In genomic region chr15:64470743-64471142, GRCm38 (mm10) we compare ENCODE assay signal across 16 mouse cellular contexts.
A peak's percentile ranks its signal among the peaks of the same experiment; 100 is the strongest.
DNase-seq lines count a peak whose midpoint lies in the region; ATAC-seq and TF ChIP-seq lines count a peak whose summit lies in the region.
"Had no signal": no experiment of that assay in that cellular context is flagged by ENCODE, and none has a peak within 500 bp of the region (broad histone marks: within the 10 kb centered on the region; RNA-seq: fewer than 3 reads in every experiment).

No protein-coding gene starts in this region.

- H3K27me3 ChIP-seq in heart, adult 2 months (ENCODE audit: control insufficient read depth, insufficient read depth, low read length), result 0 out of 2 replicates have a peak, but pooled peaks cover 1% of the 10 kb centered on the region
- no peaks in the 10 kb centered on the region for H3K27me3 ChIP-seq in heart, embryonic 10.5 days (ENCODE audit: insufficient read depth, poor library complexity, severe bottlenecking)
- H3K27me3 ChIP-seq: CH12.LX; forebrain, embryonic 13.5 days; intestine, embryonic 15.5 days; liver, embryonic 13.5 days; midbrain, embryonic 15.5 days; neural tube, embryonic 12.5 days had no signal

- 93% methylated on average over 1 of the region's 1 CpGs for WGBS in heart, adult 2 months
- 80% methylated on average over 1 of the region's 1 CpGs for WGBS in heart, embryonic 10.5 days

- no peak for TF ChIP-seq POLR2A in heart, adult 2 months (IDR thresholded peaks at IDR 0.05; ENCODE audit: insufficient read depth, low read depth, low read length)

- no peaks in the 10 kb centered on the region for H3K9me3 ChIP-seq in heart, embryonic 10.5 days
- H3K9me3 ChIP-seq: forebrain, embryonic 13.5 days; intestine, embryonic 15.5 days; liver, embryonic 13.5 days; midbrain, embryonic 15.5 days; neural tube, embryonic 12.5 days had no signal

- H3K36me3 ChIP-seq in heart, adult 2 months (ENCODE audit: control insufficient read depth, insufficient read depth, low read length), result no peaks in the 10 kb centered on the region
- H3K36me3 ChIP-seq in heart, embryonic 10.5 days, result no peaks in the 10 kb centered on the region
- H3K36me3 ChIP-seq: intestine, embryonic 15.5 days; liver, embryonic 13.5 days; midbrain, embryonic 15.5 days; neural tube, embryonic 12.5 days had no signal

- no peak overlapping the region for H3K4me3 ChIP-seq in heart, adult 2 months
- H3K4me3 ChIP-seq in heart, embryonic 10.5 days, result no peak overlapping the region
- H3K4me3 ChIP-seq: forebrain, embryonic 13.5 days; intestine, embryonic 15.5 days; liver, embryonic 13.5 days; midbrain, embryonic 15.5 days; neural tube, embryonic 12.5 days had no signal

- TF ChIP-seq EP300 in heart, adult 2 months (IDR thresholded peaks at IDR 0.05; ENCODE audit: insufficient read depth, low read depth, low read length), result no peak

- H3K79me2 ChIP-seq in heart, adult 2 months (replicated peaks; ENCODE audit: control insufficient read depth, insufficient read depth, low read length), result no peaks in the 10 kb centered on the region

- no peak for TF ChIP-seq CTCF in heart, adult 2 months (IDR thresholded peaks at IDR 0.05)

- no peaks in the 10 kb centered on the region; the same call in 1 of the 2 replicates for H3K4me1 ChIP-seq in heart, adult 2 months (ENCODE audit: control insufficient read depth, insufficient read depth, low read length)
- no peaks in the 10 kb centered on the region for H3K4me1 ChIP-seq in heart, embryonic 10.5 days
- H3K4me1 ChIP-seq: forebrain, embryonic 13.5 days; intestine, embryonic 15.5 days; liver, embryonic 13.5 days; midbrain, embryonic 15.5 days; neural tube, embryonic 12.5 days had no signal

- H3K27ac ChIP-seq in heart, adult 2 months, result no peak overlapping the region
- no peak overlapping the region for H3K27ac ChIP-seq in heart, embryonic 10.5 days
- H3K27ac ChIP-seq: forebrain, embryonic 13.5 days; intestine, embryonic 15.5 days; liver, embryonic 13.5 days; midbrain, embryonic 15.5 days; neural tube, embryonic 12.5 days had no signal

- intact Hi-C loops in heart, adult 2 months (cut with DNase I), result no loop called here
- intact Hi-C loops in gastrocnemius, postnatal 14 days (cut with DNase I; ENCODE audit: low total_unique reads), result no loop called here

- no peak overlapping the region for H3K9ac ChIP-seq in heart, adult 2 months (ENCODE audit: low read depth, low read length)
- H3K9ac ChIP-seq: forebrain, embryonic 13.5 days; intestine, embryonic 15.5 days; liver, embryonic 13.5 days; midbrain, embryonic 15.5 days; neural tube, embryonic 12.5 days had no signal

- ATAC-seq in CD4-positive, CD25-positive, alpha-beta regulatory T cell, adult 4 months, result no peak
- ATAC-seq: forebrain, embryonic 13.5 days; intestine, embryonic 15.5 days; midbrain, embryonic 15.5 days had no signal

- DNase-seq in heart, adult 2 months, result peak; percentile 52 to 56
- DNase-seq in heart, embryonic 10.5 days (ENCODE audit: low spot score), result no peak
- peak; percentile 91 for DNase-seq in adipocyte (ENCODE audit: low spot score)
- peak; percentile 42 for DNase-seq in gastrocnemius, postnatal 14 days
- DNase-seq in lung, postnatal 25 days (ENCODE audit: low spot score), result peak; percentile 4
- no peak for DNase-seq in cerebellum, adult 9-10 months
- DNase-seq: cerebellum, adult 9-11 months; embryo, embryonic 11 days; kidney, postnatal 10 days; liver, embryonic 13.5 days had no signal

Comparison
In these comparisons a context has a peak if more than half of its experiments do, and no peak if none do; other contexts are left out.
1. DNase-seq: peak in heart, adult 2 months (2 of 2), adipocyte (single experiment), gastrocnemius, postnatal 14 days (single experiment) and lung, postnatal 25 days (single experiment); none in heart, embryonic 10.5 days (single experiment) and cerebellum, adult 9-10 months (single experiment).